Mouse (Mus musculus) midbrain, embryonic 13.5 days (tissue): ENCODE results near the gene Pdss1. TPM values are rescaled to one million over a fixed set of nuclear protein-coding genes. Genes with fewer than 3 reads are reported as not detected.
"Not testable (repeated sequence)": the region's sequence is repeated elsewhere in the genome, so short reads cannot be mapped to it uniquely, and the experiment has no call there.

Source experiments
- ATAC-seq: fragments of 200-750 bp; cut with Nextera tagmentation; 2 replicates; pipeline ENCODE4 v1.8.0; 2017; ENCODE audit warnings: mild to moderate bottlenecking, moderate TSS enrichment, moderate library complexity
- H3K27ac ChIP-seq: fragments of 300-500 bp; sonication (generic); 2 replicates; pipeline ENCODE4 v1.5.1; 2015; ENCODE audit warnings: inconsistent platforms, mild to moderate bottlenecking, moderate library complexity
- H3K27me3 ChIP-seq: fragments of 300-500 bp; sonication (generic); 2 replicates; pipeline ENCODE4 v1.6.1; 2015; ENCODE audit warnings: mild to moderate bottlenecking, inconsistent platforms
- H3K36me3 ChIP-seq: fragments of 300-500 bp; sonication (generic); 2 replicates; pipeline ENCODE4 v1.6.1; 2015; ENCODE audit warnings: mild to moderate bottlenecking, inconsistent platforms
- H3K4me1 ChIP-seq: fragments of 300-500 bp; sonication (generic); replicated peaks from 2 replicates; pipeline ENCODE4 v1.6.1; 2015; ENCODE audit warnings: inconsistent platforms
- H3K4me2 ChIP-seq: fragments of 300-500 bp; sonication (generic); replicated peaks from 2 replicates; pipeline ENCODE4 v1.6.1; 2015; ENCODE audit warnings: moderate library complexity, mild to moderate bottlenecking, inconsistent platforms
- H3K4me3 ChIP-seq: fragments of 300-500 bp; sonication (generic); replicated peaks from 2 replicates; pipeline ENCODE4 v1.5.1; 2015; ENCODE audit warnings: mild to moderate bottlenecking, inconsistent platforms
- H3K9ac ChIP-seq: fragments of 300-500 bp; sonication (generic); replicated peaks from 2 replicates; pipeline ENCODE4 v1.6.1; 2015; ENCODE audit warnings: mild to moderate bottlenecking, inconsistent platforms
- H3K9me3 ChIP-seq: fragments of 300-500 bp; sonication (generic); 2 replicates; pipeline ENCODE4 v1.6.1; 2016; ENCODE audit warnings: mild to moderate bottlenecking, inconsistent platforms
- WGBS: fragments of 180-500 bp; shearing (Covaris S2); methylation state at CpG from one replicate; pipeline ENCODE4 v1.1.7; 2015; 5-methylcytosine and 5-hydroxymethylcytosine counted together
- polyA plus RNA-seq: library from polyadenylated mRNA; unstranded; fragments of >200 nt; fragmentation: Nextera tagmentation; extraction: Ambion mirVana; gene quantifications from 2 replicates; pipeline ENCODE4 v1.2.1, GENCODE M21; 2015

Gene Pdss1
- polyA plus RNA-seq, 1 experiment from 2014 or later, result 25.0 TPM

GRCm38 (mm10) chr2:22894932-22895281 is 415 bp upstream of the Pdss1 start:
- no peak; the same call in 1 of the 2 replicates for ATAC-seq

GRCm38 (mm10) chr2:22903947-22904346 is 8.6 kb downstream of the Pdss1 start:
- Histone ChIP-seq H3K27me3 (no peaks in the 10 kb centered on the region), H3K4me1 (no peaks in the 10 kb centered on the region), H3K4me2 (no peak overlapping the region), H3K27ac (no peak overlapping the region), H3K9me3 (no peaks in the 10 kb centered on the region), H3K4me3 (no peak overlapping the region), H3K9ac (no peak overlapping the region), H3K36me3 (peaks cover 47% of the 10 kb centered on the region)
- WGBS, result 98% methylated on average over 3 of the region's 3 CpGs
- no peak for ATAC-seq

More at GRCm38 (mm10) chr2:22894932-22895281, 415 bp upstream of the Pdss1 start:
- H3K9ac ChIP-seq, result peak overlapping the region; percentile 84
- H3K27me3 ChIP-seq, result no peaks in the 10 kb centered on the region
- no peaks in the 10 kb centered on the region for H3K9me3 ChIP-seq
- H3K4me3 ChIP-seq, result peak overlapping the region; percentile 90
- H3K4me1 ChIP-seq, result peaks cover 20% of the 10 kb centered on the region
- peak overlapping the region; percentile 75 for H3K4me2 ChIP-seq
- H3K27ac ChIP-seq, result peak overlapping the region; percentile 92
- H3K36me3 ChIP-seq, result no peaks in the 10 kb centered on the region
- 28% methylated on average over 9 of the region's 9 CpGs for WGBS

- Histone ChIP-seq H3K9me3 (no peaks in the 10 kb centered on the region), H3K4me3 (no peak overlapping the region), H3K27me3 (no peaks in the 10 kb centered on the region), H3K4me2 (no peak overlapping the region), H3K27ac (no peak overlapping the region), H3K4me1 (no peaks in the 10 kb centered on the region), H3K9ac (no peak overlapping the region), H3K36me3 (peaks cover 59% of the 10 kb centered on the region)
- no peak for ATAC-seq
- WGBS, result 55% methylated on average over 3 of the region's 3 CpGs
Measured at GRCm38 (mm10) chr2:22914421-22914820, 19.1 kb downstream of the Pdss1 start.

- Histone ChIP-seq H3K4me3 (no peak overlapping the region), H3K36me3 (peaks cover 54% of the 10 kb centered on the region), H3K27ac (no peak overlapping the region), H3K4me2 (no peak overlapping the region), H3K9ac (no peak overlapping the region), H3K4me1 (no peaks in the 10 kb centered on the region), H3K9me3 (no peaks in the 10 kb centered on the region), H3K27me3 (no peaks in the 10 kb centered on the region)
- ATAC-seq, result no peak
- WGBS, result 92% methylated on average over 2 of the region's 2 CpGs
Measured at GRCm38 (mm10) chr2:22918651-22919050, 23.3 kb downstream of the Pdss1 start.

GRCm38 (mm10) chr2:22925911-22926310 is 30.6 kb downstream of the Pdss1 start:
- WGBS, result 82% methylated on average over 3 of the region's 3 CpGs
- H3K4me3 ChIP-seq, H3K9ac ChIP-seq, ATAC-seq, H3K27me3 ChIP-seq, H3K4me2 ChIP-seq, H3K27ac ChIP-seq, H3K9me3 ChIP-seq, H3K4me1 ChIP-seq: not testable (repeated sequence)
- H3K36me3 ChIP-seq, result peaks cover 26% of the 10 kb centered on the region

- H3K9ac ChIP-seq, result no peak overlapping the region
- no peak for ATAC-seq
- H3K27ac ChIP-seq, result no peak overlapping the region
- no peaks in the 10 kb centered on the region for H3K4me1 ChIP-seq
- 48% methylated on average over 2 of the region's 2 CpGs for WGBS
- H3K27me3 ChIP-seq, result no peaks in the 10 kb centered on the region
- no peaks in the 10 kb centered on the region for H3K9me3 ChIP-seq
- H3K36me3 ChIP-seq, result peaks cover 21% of the 10 kb centered on the region
- H3K4me2 ChIP-seq, result no peak overlapping the region
- no peak overlapping the region for H3K4me3 ChIP-seq
Measured at GRCm38 (mm10) chr2:22928259-22928658, 32.9 kb downstream of the Pdss1 start.

GRCm38 (mm10) chr2:22933556-22933955 is 38.2 kb downstream of the Pdss1 start:
- H3K27me3 ChIP-seq, result no peaks in the 10 kb centered on the region
- no peak overlapping the region for H3K4me2 ChIP-seq
- H3K4me1 ChIP-seq, result no peaks in the 10 kb centered on the region
- peaks cover 26% of the 10 kb centered on the region for H3K36me3 ChIP-seq
- WGBS, result 83% methylated on average over 1 of the region's 1 CpGs
- no peak overlapping the region for H3K4me3 ChIP-seq
- H3K27ac ChIP-seq, result no peak overlapping the region
- H3K9me3 ChIP-seq, result no peaks in the 10 kb centered on the region
- no peak overlapping the region for H3K9ac ChIP-seq
- ATAC-seq, result no peak

- H3K4me1 ChIP-seq, result no peaks in the 10 kb centered on the region
- H3K9me3 ChIP-seq, result no peaks in the 10 kb centered on the region
- H3K9ac ChIP-seq, result no peak overlapping the region
- no peak overlapping the region for H3K27ac ChIP-seq
- WGBS, result 67% methylated on average over 4 of the region's 4 CpGs
- H3K4me3 ChIP-seq, result no peak overlapping the region
- no peak overlapping the region for H3K4me2 ChIP-seq
- H3K36me3 ChIP-seq, result peaks cover 5% of the 10 kb centered on the region; the same call in 1 of the 2 replicates
- no peak for ATAC-seq
- no peaks in the 10 kb centered on the region for H3K27me3 ChIP-seq
Measured at GRCm38 (mm10) chr2:22949956-22950355, 54.6 kb downstream of the Pdss1 start.

GRCm38 (mm10) chr2:22954278-22954677 is 59.0 kb downstream of the Pdss1 start:
- H3K27me3 ChIP-seq, result no peaks in the 10 kb centered on the region
- H3K9me3 ChIP-seq, result no peaks in the 10 kb centered on the region
- no peaks in the 10 kb centered on the region for H3K4me1 ChIP-seq
- peaks cover 2% of the 10 kb centered on the region; the same call in 1 of the 2 replicates for H3K36me3 ChIP-seq
- H3K4me2 ChIP-seq, result no peak overlapping the region
- H3K9ac ChIP-seq, result no peak overlapping the region
- 88% methylated on average over 4 of the region's 4 CpGs for WGBS
- H3K27ac ChIP-seq, result no peak overlapping the region
- no peak overlapping the region for H3K4me3 ChIP-seq
- ATAC-seq, result no peak

- no peak for ATAC-seq
- no peak overlapping the region for H3K4me2 ChIP-seq
- WGBS, result 96% methylated on average over 5 of the region's 5 CpGs
- no peak overlapping the region for H3K9ac ChIP-seq
- no peak overlapping the region for H3K4me3 ChIP-seq
- no peaks in the 10 kb centered on the region for H3K27me3 ChIP-seq
- H3K27ac ChIP-seq, result no peak overlapping the region
- no peaks in the 10 kb centered on the region for H3K4me1 ChIP-seq
- H3K36me3 ChIP-seq, result no peaks in the 10 kb centered on the region
- H3K9me3 ChIP-seq, result no peaks in the 10 kb centered on the region
Measured at GRCm38 (mm10) chr2:22955914-22956313, 60.6 kb downstream of the Pdss1 start.

GRCm38 (mm10) chr2:22957415-22957814 is 62.1 kb downstream of the Pdss1 start:
- Histone ChIP-seq H3K9me3 (no peaks in the 10 kb centered on the region), H3K27me3 (no peaks in the 10 kb centered on the region), H3K4me3 (no peak overlapping the region), H3K4me1 (no peaks in the 10 kb centered on the region), H3K36me3 (no peaks in the 10 kb centered on the region), H3K9ac (no peak overlapping the region), H3K27ac (no peak overlapping the region), H3K4me2 (no peak overlapping the region)
- no peak for ATAC-seq
- 86% methylated on average over 1 of the region's 1 CpGs for WGBS

- ATAC-seq, result no peak
- H3K9me3 ChIP-seq, result no peaks in the 10 kb centered on the region
- no peak overlapping the region for H3K4me2 ChIP-seq
- H3K27me3 ChIP-seq, result no peaks in the 10 kb centered on the region
- 94% methylated on average over 2 of the region's 2 CpGs for WGBS
- H3K36me3 ChIP-seq, result no peaks in the 10 kb centered on the region
- H3K27ac ChIP-seq, result no peak overlapping the region
- H3K9ac ChIP-seq, result no peak overlapping the region
- no peaks in the 10 kb centered on the region for H3K4me1 ChIP-seq
- no peak overlapping the region for H3K4me3 ChIP-seq
Measured at GRCm38 (mm10) chr2:22961681-22962080, 66.4 kb downstream of the Pdss1 start.

GRCm38 (mm10) chr2:22962242-22962641 is 66.9 kb downstream of the Pdss1 start:
- H3K27ac ChIP-seq, result no peak overlapping the region
- H3K9ac ChIP-seq, result no peak overlapping the region
- no peaks in the 10 kb centered on the region for H3K9me3 ChIP-seq
- H3K4me3 ChIP-seq, result no peak overlapping the region
- WGBS, result 94% methylated on average over 8 of the region's 8 CpGs
- H3K27me3 ChIP-seq, result no peaks in the 10 kb centered on the region
- ATAC-seq, result no peak
- H3K36me3 ChIP-seq, result no peaks in the 10 kb centered on the region
- no peak overlapping the region for H3K4me2 ChIP-seq
- no peaks in the 10 kb centered on the region for H3K4me1 ChIP-seq
